Mouse (Mus musculus) adrenal gland, postnatal 25 days (tissue): Measurements from ENCODE around the gene Fam227a. TPM values are rescaled to one million over a fixed set of nuclear protein-coding genes. Genes with fewer than 3 reads are reported as not detected.

Experiments used
- DNase-seq: peaks from one replicate; pipeline ENCODE4 v3.0.0; 2021; ENCODE audit warnings: mixed read lengths
- long read RNA-seq: library from polyadenylated mRNA; stranded (forward); transcript quantifications from one replicate; pipeline ENCODE4 v2.0.0, GENCODE M21; 2021
- total RNA-seq: library from RNA; stranded (reverse); gene quantifications from 2 replicates; pipeline ENCODE4 v1.2.3, GENCODE M21; 2021

Fam227a gene
- total RNA-seq = 2.9 and 4.1 TPM in 2 replicates
- long read RNA-seq, partial matches to known transcripts = 0 of 2 reads
- long read RNA-seq, other reads (novel, unspliced or antisense) = 2 of 2 reads

DNA sequence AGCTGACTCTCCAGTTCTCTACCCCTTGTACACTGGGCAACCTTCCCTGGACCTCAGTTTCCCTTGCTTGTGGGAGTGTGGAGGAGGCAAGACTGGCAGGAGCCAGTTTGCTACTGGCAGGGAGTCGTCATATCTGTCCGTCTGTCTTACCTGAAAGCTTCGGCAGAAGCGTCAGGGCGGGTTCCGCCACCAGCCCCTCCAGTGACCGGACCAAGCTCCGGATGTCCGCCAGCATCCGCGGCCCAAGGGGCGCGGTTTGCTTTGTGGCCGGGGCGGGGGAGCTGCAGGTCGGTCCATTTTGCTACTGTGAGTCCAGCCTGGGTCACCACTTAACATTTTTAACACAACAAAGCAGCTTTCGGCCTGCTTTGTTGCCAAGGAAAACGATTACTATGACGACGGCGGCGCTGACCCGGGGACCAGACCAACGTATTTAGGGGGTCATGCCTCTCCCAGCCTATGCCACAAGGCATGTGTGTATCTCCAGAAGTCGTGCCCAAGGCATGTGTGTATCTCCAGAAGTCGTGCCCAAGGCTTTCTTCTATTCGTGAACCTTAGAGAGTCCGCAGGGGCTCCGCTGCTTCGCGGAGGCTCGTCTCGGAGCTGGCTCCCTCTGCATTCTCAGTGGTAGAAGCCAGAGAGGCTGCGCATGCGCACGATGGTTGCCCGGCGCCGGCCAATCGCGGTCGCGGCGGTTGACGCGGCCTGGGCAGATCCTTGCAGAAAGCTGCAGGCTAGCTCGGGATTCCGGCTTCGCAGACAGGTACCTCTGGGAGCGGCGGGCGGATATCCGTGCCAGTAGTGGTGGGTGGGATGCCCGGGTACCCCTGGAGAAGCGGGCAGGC lies at the start of gene Fam227a, which contains the start of gene Cby1:
Gene Fam227a, minus strand, starts transcription at position 426 of the 845 bp plus-strand sequence.
Gene Cby1, plus strand, starts transcription at position 669 of the 845 bp plus-strand sequence.
- DNase-seq = peak; percentile 98

DNA sequence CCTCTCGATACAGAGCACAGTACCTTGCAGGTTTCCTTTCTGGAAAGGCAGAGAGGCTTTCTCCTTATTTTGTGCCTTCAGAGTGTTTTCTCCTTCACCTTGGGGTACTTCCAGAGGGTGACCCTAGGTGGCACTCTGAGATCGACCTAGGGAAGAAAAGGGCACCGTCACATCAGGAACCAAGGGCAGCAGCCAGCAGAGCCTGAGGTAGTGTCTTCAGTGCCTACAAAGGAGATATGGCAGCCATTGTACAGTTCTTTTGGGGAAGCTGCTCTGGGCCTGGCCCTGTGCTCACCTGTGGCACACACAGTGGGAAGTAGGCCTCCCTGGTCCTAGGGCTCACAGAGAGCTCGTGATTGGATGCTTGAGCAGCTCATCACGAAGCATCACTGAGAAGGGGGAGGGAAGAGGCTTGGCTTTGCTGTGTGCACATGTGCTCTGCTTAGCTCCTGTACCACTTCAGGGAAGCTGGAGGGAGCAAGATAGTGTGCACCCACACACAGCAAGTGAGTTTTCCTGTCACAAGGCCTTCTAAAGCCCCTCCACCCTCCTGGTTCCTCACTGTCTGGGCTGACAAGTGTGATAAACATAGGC lies 49.6 kb upstream of the Fam227a start:
- DNase-seq = no peak

DNA sequence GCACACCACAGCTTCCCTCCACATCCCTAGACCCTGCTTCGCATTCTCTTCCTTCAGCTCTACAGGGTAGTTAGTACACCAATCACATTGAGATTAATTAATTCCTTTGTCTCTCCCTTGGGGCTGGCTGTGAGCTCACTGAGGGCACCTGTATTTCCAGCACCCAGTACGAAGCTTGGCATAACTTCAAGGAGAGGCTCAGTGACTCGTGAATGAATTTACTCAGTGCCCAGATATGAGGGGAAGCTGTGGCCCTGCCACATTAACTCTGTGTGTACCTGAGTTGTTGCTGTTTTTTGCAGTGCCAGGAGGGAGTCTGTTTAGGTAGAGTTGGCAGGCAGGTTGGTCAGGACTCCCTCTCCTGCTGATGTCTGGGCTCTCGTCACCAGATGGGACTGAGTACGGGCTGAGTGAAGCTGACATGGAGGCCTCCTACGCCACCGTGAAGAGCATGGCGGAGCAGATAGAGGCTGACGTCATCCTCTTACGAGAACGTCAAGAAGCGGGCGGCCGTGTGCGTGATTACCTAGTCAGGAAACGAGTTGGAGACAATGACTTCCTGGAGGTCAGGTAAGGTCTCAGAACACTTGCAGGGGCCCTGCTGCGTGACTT lies 48.0 kb upstream of the Fam227a start:
- DNase-seq = no peak

DNA sequence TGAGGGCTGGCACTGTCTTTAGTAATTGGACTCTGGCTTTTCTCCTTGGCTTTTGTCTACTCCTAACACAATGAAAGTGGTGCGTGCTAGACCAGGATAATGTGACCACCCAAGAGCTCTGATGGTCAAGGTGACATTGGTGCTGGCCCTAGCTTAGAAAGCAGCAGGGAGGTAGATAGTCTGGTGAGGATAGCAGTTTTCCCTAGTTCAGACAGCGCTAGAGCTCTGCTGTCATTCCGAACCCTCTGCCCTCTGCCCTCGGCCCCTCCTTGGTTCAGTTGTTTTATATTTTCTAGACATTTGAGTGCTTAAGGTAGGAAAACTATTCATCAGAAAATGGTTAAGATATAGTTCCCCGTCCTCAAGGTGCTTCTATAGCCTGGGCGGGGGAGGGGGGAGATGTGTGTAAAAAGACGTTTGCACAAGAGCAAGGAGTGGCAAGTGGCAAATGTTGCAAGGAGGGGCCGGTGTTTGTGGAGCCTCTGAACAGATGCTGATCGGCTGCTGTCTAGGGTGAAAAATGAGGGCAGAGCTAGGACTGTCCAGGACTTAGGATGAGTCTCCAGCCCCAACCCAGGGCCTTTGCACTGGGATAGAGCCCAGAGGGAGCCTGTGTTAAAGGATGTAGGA lies 38.9 kb upstream of the Fam227a start:
- DNase-seq = no peak

DNA sequence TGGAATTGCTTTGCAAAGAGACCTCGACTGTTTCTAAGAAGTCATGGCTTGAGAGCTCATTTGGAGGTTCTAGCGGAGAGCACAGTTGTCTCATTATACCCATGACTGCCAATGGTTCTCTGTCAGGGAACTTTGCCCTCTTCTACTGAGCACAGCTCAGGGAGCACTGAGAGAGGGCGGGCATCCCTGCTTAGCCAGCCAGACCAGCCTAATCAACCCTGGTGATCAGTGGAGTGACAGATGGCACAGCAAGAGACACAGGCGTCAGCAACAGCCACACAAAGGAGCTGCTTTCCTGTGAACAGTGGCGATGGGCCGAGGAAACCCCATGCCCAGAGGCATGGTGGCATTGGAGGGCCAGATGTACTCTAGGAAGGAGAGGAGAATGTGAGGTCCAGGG lies 38.3 kb upstream of the Fam227a start:
- DNase-seq = no peak

DNA sequence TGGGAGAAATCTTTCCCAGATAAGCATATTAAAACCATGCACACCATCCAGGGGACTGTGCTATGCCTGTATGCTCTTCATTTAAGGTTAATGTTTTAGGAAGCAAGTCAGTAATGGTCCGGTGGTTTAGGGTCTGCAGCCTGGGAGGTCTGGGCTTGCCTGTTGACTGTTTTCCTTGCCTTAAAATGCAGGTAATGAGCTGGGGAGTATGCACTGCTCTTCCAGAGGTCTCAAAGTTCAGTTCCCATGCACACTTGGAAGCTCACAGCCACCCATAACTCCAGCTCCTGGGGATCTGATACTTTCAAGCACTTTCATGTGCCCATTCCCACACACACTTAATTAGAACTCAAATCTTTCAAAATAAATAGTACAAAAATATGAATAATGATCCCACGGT lies 37.8 kb upstream of the Fam227a start:
- DNase-seq = no peak

DNA sequence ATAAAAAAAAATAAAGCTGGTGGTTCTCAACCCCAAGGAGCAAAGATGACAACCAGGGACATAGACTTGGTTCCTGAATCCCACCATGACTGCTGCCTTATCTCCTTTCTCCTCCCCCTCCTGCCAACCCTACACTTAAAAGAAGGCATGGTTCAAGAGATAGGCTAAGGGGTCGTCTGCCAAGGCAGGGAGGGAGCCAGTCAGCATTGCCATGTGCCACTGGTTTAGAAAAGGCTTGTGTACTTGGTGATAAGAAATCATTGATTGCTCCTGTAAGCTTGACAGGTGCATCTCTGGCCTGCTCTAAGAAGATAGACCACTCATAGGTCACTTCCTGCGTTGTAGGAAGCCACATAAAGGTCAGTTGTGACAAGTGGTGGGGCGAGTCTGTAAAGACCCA lies 36.8 kb upstream of the Fam227a start:
- DNase-seq = no peak

DNA sequence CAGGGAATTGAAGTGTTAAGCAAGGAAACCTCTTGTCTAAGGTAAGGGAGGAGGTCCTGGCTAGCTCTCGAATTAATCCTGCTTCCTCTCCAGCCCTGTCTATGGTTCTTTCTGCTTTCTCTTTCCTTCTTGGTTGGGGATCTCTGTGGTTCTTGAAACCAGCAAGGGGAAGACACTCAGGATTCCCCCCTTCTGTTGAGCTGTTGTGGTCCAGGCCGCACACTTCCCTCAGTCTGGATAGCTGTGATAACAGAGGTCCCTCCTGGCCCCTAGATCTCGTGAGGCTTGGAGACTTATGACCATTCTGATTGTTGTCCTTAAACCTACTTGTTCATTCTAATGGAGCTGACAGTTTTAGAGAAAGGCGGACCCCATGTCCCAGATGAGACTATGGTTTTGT lies 35.8 kb upstream of the Fam227a start:
- DNase-seq = no peak

DNA sequence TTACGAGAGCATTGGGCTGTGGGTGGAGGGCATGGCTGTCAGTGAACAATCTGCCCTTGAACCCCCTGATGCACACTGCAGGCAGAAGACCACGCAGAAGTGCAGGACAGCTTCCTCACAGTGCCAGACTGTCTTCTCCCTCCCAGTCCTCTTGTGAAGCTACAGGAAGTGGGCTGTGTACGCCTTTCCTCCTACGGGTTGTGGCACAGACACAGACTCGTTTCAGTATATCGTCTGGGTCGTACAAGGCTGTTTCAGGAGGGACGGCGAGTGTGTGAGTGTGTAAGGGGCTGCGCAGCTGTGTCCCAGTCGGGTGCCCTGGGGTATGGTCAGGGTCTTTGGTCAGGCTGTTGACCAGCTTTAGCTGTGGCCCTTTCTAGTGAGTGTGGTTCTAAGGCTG lies 35.0 kb upstream of the Fam227a start:
- DNase-seq = no peak

DNA sequence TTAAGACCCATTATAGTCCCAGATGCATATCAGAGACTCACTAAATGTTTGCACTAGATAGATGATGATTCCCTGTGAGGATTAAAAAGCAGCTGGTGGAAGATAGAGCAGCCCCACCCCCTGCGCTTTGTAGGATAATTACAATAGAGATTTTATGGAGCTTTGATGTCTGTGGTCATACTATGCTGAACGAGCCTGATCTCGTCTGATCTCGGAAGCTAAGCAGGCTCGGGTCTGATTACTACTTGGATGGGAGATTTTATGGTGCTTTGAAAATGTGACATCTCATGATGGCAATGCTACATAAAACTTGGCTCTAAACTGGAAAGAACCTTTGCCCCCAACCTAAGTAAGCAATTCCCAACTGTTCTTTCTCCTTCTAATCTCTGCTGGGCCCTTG lies 33.6 kb upstream of the Fam227a start:
- DNase-seq = no peak

DNA sequence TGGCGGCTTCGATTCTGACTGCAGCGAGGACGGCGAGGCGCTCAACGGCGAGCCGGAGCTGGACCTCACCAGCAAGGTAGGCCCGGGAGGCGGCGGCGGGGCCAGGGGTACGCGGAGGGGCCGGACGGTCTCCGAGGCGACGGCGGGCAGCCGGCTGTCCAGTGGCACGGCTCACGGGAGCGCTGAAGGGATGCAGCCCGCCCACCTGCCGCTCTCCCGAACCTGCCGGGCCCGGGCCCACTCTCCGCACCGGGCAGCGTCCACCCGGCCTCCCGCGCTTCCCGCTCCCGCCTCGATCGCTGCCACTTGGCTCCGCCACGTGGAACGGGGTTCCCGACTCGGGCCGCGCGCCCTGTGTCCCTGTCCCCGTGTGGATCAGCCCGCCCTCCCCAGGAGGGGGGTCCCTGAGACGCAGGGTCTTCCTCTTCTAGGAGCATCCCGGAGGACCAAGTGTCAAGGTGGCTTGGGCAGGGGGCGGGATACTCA lies 32.3 kb upstream of the Fam227a start:
- DNase-seq = peak; percentile 53

DNA sequence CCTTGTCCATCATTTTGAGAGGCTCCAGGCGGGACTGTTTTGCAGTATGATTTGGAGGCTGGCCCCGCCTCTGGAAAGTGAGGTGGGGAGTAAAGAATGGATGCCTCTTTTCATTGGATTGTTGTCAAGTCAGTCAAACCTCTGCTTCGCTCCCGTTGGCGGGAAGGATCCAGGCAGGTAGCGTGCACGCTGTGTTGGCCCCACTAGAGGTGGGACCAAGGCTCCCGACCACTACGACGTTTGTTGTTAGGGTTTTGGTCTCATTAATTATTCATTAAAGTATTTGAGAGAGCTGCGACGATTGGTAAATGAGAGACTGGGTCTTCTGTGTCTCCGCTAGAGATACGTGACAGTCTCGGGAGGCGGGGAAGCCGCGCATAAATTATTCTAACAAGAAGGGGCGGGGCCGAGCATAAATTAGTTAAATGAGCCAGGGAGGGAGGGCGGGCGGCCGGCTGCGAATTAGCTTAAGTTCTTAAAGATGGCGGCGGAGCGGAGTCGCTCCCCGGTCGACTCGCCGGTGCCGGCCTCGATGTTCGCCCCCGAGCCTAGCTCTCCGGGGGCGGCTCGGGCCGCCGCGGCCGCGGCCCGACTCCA lies 31.8 kb upstream of the Fam227a start, which contains the start of gene Gtpbp1:
Gene Gtpbp1, plus strand, starts transcription at position 420 of the 597 bp plus-strand sequence.
- peak; percentile 94 for DNase-seq

DNA sequence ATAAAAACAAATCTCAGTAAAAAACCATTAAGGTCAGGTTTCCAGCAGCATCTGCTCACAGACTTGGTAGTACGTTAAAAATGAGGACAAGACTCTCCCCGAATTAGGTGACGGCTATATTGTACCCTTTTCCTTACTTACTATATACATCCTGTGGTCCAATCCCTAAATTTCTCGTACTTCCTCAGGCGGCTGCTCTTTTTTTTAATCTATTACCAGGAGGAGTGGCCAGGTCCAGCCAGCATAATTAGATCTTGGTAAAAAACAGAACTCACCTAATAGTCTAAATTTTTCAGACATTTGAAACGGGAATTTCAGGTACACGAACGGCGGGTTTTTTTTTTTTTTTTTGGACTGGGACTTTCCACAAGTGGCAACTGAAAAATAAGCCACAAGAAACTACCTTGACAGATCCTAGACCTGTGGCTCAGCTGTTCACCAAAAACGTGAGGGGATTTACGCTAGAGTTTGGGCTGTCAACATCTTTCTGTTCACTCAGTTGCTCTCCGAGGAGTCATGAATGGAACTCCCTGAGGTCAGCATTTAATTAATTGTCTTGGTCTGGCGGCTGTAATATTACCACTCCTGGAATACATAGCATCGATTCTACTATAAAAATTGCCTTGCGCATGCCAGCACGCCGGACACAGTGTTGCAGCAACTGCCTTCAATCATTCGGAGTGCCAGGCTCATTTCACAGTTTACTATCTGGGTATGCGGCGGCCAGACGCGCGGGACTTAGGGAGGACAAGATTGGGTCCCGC lies 31.1 kb upstream of the Fam227a start:
- DNase-seq = no peak

DNA sequence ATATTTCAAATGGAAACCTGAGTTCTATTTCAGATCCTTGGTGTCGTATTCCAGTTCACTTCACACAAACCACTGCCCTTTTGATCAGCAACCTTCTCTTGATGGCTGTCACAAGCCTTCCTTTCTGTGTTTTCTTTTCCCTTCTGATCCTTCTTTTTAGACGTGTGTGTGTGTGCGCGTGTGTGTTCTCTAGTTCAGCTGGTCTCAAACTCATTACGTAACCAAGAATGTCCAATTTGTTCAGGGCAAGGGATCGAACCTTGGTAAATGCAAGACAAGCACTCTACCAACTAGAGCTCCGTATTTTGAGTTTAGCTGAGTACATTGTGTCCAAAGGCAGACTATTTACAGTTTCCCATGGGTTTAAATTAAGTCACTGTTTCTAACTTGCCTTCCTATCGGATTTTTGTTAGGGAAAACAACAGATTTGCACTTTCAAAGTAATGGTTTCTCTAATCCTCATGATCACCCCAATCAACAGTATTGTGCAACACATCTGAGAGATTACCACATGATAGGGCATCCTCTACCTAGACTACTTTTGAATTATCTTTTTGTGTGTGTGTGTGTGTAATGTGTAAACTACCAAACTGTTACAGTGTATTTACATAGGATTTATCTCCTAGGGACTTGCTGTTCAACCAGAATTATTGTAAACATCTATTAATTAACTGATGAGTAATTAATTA lies 29.7 kb upstream of the Fam227a start:
- no peak for DNase-seq

DNA sequence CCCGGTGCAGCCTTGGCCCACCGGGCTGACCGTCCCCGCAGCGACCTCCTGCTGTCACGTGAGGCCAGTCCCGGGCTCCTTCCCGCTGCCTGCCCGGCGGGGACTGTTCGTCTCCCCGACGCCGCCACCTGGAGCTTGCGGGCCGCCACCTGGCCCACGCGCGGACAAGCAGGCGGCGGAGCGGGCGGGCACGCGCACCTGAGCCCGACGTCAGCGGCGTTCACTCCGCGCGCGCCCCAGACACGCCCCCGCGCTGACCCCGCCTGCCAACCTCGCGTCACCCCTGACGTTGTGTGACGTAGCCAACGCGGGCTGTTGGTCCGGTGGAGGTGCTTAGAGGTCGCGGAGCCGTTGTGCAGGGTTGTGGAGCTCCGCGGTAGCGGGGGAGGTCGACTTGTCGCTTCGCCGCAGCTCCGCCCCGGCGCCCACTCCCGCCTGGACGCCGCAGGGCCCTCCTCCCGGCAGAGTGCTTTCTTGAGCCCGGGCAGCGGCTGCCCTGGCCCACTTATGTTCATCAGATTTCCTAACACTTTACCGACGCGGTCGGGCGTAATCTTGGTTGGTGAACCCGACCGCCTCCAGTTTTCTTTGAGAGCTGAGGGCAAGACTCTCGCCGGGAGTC lies 29.0 kb upstream of the Fam227a start, which contains the start of gene Josd1:
Gene Josd1, minus strand, starts transcription at position 274 of the 622 bp plus-strand sequence.
- peak; percentile 98 for DNase-seq

DNA sequence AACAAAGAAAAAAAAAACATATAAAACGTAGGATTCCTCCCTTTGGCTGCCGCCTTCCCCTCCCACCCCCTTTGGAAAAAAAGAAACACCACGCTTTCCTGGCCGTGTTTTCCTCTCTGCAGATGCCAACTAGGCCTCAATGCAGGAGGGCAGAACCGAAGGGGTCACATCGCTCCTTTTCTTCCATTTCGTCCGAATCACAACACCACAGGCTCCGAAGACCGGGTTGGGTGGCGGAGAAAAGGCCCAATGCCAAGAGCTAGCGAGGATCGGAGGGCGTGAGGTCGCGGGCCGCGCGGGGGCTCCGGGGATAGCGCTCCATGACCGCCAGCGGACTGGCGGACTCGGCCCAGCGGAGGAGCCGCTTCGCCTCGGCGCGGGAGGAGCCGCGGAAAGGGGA lies 28.4 kb upstream of the Fam227a start:
- DNase-seq = no peak

DNA sequence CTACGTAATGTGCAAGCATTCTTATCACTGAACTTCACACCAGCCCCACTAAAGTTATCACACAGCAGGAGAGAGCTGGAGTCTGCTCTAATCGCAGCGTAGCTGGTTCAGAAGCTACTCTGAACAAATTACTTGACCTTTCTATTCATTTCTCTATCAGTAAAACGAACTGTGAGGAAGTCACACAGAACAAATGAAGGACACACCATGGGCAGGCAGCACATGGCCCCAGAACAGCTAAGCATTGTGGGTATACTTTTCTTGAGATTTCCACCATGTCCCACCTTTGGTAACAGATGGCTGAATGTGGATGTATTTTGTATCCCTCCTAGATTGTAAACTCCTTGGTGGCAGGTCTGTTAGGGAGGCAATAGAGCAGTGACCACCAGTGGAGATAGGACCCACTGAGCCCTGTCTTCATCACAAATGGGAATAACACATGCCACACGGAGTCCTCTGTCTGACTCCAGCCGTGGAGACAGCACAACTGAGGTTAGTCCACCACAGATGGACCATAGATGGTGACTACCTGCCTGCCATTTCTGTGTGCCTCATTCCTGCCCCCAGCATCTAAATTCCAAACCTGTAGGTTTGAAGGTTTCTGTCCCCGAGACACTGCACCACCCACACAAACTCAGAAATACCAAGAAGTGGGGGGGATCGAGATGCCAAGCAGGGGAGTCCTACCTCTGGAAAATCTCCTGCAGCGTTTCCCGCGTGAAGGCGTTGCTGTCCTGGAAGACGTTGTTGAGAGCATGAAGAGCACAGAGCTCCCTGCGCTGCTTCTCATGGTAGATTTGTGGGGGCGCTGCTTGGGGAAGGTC lies 27.5 kb upstream of the Fam227a start:
- DNase-seq = no peak

DNA sequence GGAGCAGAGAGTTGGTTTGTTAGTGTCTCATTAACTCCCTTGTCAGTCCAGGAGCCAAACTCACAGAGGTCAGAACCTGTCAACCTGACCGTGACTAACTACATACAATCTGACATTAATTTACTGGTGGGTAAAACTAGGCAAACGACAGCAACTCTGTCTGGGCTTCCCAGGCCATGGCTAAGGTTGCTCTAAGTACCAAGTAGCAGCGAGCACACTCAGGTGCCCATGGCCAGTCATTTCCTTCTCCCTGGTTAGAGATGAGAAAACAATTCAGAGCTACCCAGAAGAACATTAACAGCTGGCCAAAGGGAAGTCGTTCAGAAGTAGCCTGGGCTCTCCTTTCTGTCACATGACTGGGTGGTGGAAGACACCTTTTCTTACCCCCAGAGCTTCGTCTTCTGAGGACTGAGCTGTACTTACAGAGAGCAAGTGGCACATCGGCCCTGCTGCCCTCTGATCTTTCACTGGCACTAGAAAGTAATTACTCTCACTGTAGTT lies 26.4 kb upstream of the Fam227a start:
- no peak for DNase-seq

DNA sequence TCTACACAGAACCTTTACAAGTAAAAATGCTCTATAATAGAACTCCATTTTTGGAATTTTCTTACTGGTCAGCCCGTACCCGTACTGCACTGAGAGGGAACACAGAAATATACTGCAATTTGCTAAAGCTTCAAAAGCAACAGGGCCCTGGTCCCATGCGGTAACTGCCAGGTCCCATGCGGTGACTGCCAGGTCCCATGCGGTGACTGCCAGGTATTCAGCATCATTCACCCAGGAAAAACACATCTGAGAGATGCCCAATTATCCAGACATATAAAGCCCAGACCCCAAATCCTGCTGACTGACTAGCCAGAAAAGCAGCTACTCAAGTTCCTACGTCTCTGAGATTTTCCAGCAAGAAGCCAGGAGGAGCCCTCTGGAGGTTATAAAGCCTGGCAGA lies 25.9 kb upstream of the Fam227a start:
- DNase-seq = no peak
